Mouse (Mus musculus) thymus, adult 2 months (tissue): ENCODE data around the gene Pygl.

Experiments used
- CTCF ChIP-seq: fragments of 200-500 bp; IDR thresholded peaks from 2 replicates; pipeline ENCODE4 v1.5.1; 2012; ENCODE audit warnings: mild to moderate bottlenecking, control low read depth, low read length, moderate library complexity, borderline replicate concordance; ENCODE audit not compliant: control insufficient read depth, poor library complexity, insufficient read depth; ENCODE audit errors: extremely low read depth
- POLR2A ChIP-seq: fragments of 200-500 bp; IDR thresholded peaks from 2 replicates; pipeline ENCODE4 v1.6.1; 2012; ENCODE audit warnings: mild to moderate bottlenecking, low read length, control low read depth, moderate library complexity; ENCODE audit not compliant: control insufficient read depth, poor library complexity, insufficient read depth; ENCODE audit errors: extremely low read depth

- TF ChIP-seq CTCF (no peak), POLR2A (no peak)
These were observed 17.7 kb downstream of the Pygl start for GRCm38 (mm10) chr12:70213601-70214000.
